Mouse (Mus musculus) inflammation-experienced regulatory T-cells, adult 6 months (primary cell): ENCODE measurements around the gene Nrxn3. TPM values are rescaled to one million over a fixed set of nuclear protein-coding genes. Genes with fewer than 3 reads are reported as not detected.

Experiments
- ATAC-seq: one replicate; pipeline ENCODE4 v1.8.0; 2017
- polyA plus RNA-seq, 3 experiments: library from polyadenylated mRNA; unstranded; fragments of 100-300 nt; shearing (Covaris generic); gene quantifications; one replicate each; pipeline ENCODE4 v1.2.1; 2017

The Nrxn3 gene
- polyA plus RNA-seq, 3 experiments from 2014 or later: 0.13 TPM; not detected in 2

DNA sequence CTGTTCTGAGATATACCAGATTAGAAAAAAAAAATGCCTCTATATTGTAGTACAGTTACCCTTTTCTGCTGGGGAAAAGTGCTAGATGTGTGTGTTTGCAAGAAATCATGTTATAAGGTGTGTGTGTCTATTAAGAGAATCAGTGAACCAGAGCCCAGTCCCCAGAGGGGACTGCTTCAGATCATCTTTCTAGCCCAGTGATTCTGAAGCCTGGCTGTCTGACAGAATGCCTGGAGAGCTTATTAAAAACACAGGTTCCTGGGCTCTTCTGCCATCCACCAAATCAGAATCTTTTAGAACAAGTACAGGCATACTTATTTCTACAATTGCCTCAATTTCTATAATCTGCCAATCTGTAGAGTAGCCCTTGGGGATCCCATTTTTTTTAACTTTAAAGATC, 349.8 kb downstream of the Nrxn3 start:
- ATAC-seq: no peak

DNA sequence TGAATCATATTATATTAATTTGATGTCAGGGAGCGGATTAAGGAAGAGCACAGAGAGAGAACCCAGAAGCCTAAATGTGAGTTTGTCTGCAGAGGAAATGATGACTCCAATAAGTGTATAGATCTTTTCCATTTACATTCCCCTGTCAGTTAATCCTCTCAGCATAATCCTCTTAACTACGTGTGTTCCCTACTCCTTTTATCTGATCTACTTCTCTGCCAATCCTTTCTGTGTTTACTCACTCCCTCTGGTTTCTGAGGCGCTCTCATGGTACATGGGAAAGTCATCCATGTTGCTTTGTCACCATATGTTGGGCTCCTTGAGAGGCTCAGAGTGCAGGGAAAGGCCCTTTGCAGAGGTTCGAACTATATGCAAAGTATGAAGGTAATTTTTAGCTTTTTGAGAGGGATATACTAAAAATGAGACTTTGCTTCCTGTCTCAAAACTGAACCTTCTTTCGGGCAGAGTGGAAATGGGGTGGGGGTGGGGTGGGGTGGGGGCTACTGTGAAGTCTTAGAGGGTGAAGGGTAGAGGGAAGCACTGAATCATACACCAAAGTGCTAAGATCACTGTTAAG, 350.6 kb downstream of the Nrxn3 start:
- no peak for ATAC-seq

DNA sequence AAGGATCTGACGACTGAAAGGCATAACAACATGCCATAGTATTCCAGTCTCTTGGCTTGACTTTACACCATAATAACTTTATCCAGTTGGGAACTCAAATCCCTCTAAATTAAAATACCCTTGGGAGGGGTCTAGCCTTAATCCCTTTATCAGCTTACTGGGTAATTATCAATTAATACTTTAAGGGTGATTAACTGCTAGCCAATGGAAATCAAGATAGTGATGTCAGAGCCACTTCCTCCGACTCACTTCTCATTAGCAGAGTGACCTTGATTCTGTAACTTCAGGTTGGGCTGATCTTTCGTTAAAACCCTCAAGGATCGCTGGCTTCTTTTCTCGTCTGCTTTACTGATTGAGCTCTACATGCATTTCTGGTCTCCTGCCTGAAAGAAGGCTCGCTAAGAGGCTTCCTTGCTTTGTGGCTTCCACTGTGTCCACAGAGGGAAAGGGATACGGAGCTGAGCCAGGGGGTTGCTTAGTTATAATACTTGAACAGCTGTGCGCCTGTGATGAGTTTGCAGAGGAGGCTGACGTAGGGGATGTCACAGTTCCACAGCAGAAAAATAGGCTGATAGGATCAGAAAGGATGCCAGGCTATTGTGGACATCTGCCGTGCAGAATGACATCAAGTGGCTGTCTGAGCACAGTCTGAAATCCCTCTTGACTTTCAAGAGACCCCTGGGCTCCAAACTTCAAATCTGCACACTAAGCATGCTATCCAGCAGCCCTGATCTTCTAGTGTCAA, 352.0 kb downstream of the Nrxn3 start:
- ATAC-seq: no peak

DNA sequence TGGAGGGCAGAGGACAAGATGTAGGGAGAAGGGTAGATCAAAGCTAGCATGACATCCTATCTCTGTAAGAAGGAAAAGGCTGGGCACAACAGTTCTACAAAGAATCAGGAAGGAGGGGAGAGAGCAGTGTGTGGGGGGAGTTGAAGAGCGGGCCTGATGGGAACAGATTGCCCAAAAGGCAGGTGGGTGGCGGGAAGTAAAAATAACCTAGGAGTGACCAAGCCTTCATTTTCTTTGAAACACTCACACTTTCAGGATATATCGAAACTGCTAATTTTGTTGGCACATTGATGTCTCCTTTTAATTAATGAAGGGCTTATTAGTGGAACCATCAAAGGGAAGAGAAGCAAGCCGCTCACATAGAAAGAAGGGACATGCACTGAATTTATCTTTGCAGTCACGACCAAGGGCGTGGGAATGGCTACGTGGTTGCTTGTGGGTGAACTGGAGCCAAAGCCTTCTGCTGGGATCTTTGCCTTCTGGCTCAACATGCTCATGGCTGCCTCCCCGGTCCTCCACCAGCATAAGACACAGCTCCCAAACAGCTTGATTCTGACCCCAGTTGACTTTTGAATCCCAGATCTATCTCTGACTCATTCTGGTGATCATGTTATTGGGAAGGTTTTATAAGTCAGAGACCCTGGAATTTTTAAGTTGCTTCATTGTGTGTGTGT, 371.3 kb downstream of the Nrxn3 start:
- no peak for ATAC-seq

- ATAC-seq: no peak
Observed at GRCm38 (mm10) chr12:89097561-89097960, 374.9 kb downstream of the Nrxn3 start.

- no peak for ATAC-seq
Observed at GRCm38 (mm10) chr12:89106029-89106733, 383.5 kb downstream of the Nrxn3 start.

- no peak for ATAC-seq
Observed at GRCm38 (mm10) chr12:89106881-89107584, 384.4 kb downstream of the Nrxn3 start.

DNA sequence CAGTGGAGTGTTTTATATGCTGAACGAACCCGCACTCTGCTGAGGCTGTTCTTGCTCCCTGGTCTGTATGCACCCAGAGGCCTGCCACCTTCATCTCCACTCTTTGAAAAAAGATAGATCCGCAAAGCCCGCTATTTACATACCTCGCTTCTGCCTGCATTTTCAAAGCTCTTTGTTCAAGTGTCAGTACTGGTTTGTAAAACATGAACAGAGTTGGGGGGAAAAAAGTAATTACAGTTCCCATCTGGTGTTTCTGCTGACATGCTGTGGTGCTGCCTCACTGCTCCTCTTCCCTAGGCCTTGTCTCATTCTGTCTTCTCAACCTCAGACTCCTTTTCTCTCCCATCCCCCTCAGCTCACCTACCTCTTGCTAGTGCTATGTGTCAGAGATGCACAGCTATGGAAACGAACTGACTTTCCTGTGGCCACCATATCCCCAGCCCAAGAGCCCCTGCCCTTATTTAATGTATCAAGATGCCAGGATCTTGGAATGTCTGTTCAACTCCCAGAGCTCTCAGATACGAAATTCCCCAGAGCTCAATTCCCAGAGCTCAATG, 387.2 kb downstream of the Nrxn3 start:
- no peak for ATAC-seq

DNA sequence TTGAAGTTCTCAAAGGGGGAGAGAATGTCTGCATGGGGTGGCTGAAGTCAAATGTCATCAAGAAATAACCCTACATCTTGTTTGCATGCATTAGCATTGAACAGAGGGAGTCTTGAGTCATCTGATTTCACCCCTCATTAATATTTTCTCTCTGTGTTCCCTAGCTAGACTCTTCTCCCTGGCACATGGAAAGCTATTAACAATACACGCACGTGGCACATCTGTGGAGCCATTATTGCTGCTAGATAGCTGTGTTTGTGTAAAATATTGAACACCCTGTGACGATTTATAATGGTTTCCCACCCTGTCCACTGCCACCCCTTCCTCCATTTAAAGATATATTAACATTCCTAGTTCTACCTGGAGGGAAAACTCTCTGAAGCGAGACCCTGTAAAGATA, 405.9 kb downstream of the Nrxn3 start:
- no peak for ATAC-seq

GRCm38 (mm10) chr12:89129139-89129907, 406.6 kb downstream of the Nrxn3 start:
- no peak for ATAC-seq

- no peak for ATAC-seq
Observed at GRCm38 (mm10) chr12:89134333-89134732, 411.7 kb downstream of the Nrxn3 start.

DNA sequence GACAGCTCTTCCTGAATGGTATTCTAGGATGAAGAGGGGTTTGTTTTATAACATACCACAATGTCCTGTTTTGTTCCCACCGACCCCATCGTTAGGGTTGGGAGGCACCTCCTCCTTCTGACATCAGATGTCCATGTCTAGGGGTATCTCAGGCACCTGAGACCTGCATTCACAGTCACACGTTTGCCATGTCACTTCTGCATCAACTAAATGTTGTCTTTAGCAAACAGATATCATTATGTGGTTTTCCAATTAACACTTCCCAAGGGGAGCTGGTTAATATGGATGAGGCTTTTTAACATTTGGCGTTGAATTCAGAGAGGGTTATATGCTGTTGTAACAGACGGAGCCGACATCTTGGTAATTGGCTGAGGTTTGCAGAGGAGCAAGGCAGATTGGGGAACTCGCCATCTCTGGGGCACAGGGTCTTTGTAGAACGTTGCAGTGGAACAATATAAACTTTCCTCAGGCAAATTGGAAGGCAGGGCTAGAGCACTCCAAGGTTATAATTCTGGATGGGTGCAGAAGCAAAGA, 412.2 kb downstream of the Nrxn3 start:
- no peak for ATAC-seq

DNA sequence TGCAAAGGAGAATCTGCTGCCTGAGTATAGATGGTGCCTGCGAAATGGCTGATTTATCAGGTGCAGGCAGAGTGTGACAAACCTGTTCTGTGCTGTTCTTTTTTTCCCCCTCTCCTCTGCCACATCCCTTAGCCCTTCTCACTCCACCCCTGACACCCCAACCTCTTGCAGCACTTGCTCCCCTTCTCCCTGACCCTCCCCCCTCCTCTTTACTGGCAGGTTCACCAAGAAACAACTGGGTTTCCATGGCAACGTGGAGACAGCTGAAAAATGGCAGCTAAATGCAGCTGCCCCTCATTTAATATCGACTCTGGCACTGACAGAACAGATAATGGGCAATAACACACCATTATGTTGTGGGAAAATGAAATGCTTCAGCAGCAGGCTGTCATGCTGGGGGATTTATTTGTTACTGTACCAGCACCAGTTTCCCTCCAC, 426.3 kb downstream of the Nrxn3 start:
- ATAC-seq: no peak

GRCm38 (mm10) chr12:89149455-89149854, 426.8 kb downstream of the Nrxn3 start:
- no peak for ATAC-seq

DNA sequence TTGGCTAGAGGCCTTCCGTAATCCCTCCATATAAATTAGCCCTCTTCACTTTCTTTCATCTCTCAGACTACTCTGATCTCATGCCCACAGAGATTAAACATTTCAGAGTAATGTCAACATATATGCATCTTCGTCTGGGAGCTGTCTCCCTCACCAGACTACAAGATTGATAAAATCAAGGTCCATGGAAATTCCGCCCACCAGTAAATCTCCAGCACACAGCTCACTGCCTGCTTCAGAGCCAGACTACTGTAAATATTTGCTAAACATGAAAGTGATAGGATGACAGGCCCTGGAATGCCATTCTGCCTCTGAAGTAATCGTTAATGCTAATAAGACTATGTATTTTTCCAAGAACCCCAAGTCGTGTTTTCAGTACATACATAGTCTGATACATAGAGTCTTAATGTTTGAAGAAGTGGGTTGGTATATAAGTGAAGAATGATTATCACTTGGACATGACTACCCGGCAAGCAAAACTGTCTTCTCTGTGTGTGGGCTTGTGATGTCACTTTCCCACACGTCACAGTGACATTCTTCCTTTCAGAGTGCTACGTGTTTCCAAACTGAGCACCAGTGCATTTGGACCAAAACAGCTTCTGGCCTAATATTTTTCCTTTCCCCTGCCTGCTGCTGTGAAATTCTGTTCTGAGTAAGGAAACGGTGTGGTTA, 433.5 kb downstream of the Nrxn3 start:
- ATAC-seq: no peak

GRCm38 (mm10) chr12:89159353-89159752, 436.7 kb downstream of the Nrxn3 start:
- ATAC-seq: no peak

DNA sequence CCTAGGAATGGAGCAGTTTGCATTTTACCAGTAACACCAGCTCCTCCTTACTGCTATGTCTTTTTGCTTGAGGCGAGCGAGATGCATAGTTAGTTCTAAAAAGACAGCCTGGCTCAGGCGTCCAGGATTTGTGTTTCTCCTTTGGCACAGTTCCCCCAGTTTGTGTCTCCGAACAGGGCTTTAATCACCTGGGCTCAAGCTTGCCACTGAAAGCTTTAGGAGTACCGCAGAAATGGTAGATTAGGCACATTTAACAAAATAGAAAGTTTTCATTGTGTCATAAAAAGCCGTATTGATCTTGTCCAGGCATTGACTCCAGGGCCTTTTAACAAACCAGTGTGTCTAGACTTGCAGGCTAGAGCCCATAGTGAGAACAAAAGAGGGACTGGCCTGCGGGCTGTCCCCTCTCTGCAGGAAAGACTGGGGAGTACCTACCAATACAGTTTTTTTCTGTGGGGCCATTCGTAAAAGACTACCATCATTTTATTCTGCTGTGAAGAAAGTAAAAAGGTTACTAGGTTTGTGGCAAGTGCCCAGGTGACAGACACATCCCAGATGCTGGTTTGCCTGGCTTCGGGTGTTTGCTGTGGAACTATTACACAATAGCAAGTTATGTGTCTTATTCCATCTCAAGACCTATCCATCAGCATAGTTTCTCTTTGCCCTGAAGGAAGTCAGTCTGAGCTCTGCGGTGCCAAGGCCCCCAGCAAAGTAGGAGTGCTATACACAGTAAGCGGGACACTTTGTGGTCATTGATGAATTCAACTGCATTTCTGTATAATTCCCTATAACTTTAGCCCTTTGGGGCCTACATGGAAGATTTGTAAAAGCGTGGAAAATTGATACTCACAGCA, 451.9 kb downstream of the Nrxn3 start:
- no peak for ATAC-seq

DNA sequence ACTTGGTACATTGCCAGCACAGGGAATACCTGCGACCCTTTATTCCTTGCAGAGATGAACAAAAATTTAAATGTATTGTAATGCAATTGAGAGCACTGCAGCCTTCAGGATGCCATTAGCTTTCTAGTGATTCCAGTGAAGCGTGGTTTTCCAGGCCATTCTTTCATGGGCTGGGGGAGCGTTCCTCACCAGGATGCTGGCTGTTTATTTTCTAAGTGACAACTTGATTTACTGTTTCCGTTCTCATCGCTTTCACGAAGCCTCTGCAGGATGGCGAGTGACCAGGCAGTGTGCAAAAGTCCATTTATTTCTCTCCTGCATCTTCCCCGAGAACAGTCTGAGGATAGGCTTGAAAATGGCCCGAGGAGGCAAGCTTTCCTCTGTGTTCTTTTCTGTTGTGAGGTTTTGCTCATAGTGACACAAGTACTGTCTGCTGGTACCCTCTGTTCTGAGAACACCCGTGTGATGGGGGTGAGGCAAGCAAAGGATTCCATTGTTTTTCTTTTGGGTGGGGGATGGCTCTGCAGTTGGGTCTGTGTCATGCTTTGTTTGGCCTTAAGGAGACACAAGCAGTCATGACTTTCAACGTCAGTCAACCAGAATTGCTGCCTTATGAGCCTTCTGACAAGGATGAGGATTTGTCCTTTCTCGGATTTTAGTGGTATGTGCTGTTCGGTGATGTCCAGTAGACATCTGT, 457.4 kb downstream of the Nrxn3 start:
- no peak for ATAC-seq

GRCm38 (mm10) chr12:89181157-89181561, 458.5 kb downstream of the Nrxn3 start:
- ATAC-seq: no peak
